Mouse (Mus musculus) limb, embryonic 13.5 days (tissue): Measurements from ENCODE around the gene Mfn2. TPM values are rescaled to one million over a fixed set of nuclear protein-coding genes. Genes with fewer than 3 reads are reported as not detected.
"Not testable (repeated sequence)": the region's sequence is repeated elsewhere in the genome, so short reads cannot be mapped to it uniquely, and the experiment has no call there.

Source experiments
- ATAC-seq: fragments of 200-750 bp; cut with Nextera tagmentation; 2 replicates; pipeline ENCODE4 v1.8.0; 2017; ENCODE audit warnings: low read depth, moderate number of reproducible peaks, moderate TSS enrichment; ENCODE audit not compliant: low FRiP score
- H3K27ac ChIP-seq: fragments of 300-500 bp; sonication (generic); 2 replicates; pipeline ENCODE4 v1.5.1; 2015; ENCODE audit warnings: inconsistent platforms, mild to moderate bottlenecking, moderate library complexity
- H3K27me3 ChIP-seq: fragments of 300-500 bp; sonication (generic); 2 replicates; pipeline ENCODE4 v1.6.1; 2015; ENCODE audit warnings: mild to moderate bottlenecking, inconsistent platforms
- H3K36me3 ChIP-seq: fragments of 300-500 bp; sonication (generic); 2 replicates; pipeline ENCODE4 v1.6.1; 2015; ENCODE audit warnings: inconsistent platforms, mild to moderate bottlenecking, moderate library complexity
- H3K4me1 ChIP-seq: fragments of 300-500 bp; sonication (generic); 2 replicates; pipeline ENCODE4 v1.6.1; 2015; ENCODE audit warnings: inconsistent platforms
- H3K4me2 ChIP-seq: fragments of 300-500 bp; sonication (generic); replicated peaks from 2 replicates; pipeline ENCODE4 v1.6.1; 2015; ENCODE audit warnings: inconsistent platforms, mild to moderate bottlenecking, moderate library complexity
- H3K4me3 ChIP-seq: fragments of 300-500 bp; sonication (generic); 2 replicates; pipeline ENCODE4 v1.5.1; 2015; ENCODE audit warnings: moderate library complexity, mild to moderate bottlenecking, inconsistent platforms
- H3K9ac ChIP-seq: fragments of 300-500 bp; sonication (generic); 2 replicates; pipeline ENCODE4 v1.6.1; 2015; ENCODE audit warnings: mild to moderate bottlenecking, inconsistent platforms
- H3K9me3 ChIP-seq: fragments of 300-500 bp; sonication (generic); 2 replicates; pipeline ENCODE4 v1.6.1; 2016; ENCODE audit warnings: inconsistent platforms
- WGBS: fragments of 180-500 bp; shearing (Covaris S2); methylation state at CpG from one replicate; pipeline ENCODE4 v1.1.7; 2015; 5-methylcytosine and 5-hydroxymethylcytosine counted together
- polyA plus RNA-seq: library from polyadenylated mRNA; unstranded; fragments of >200 nt; fragmentation: Nextera tagmentation; extraction: Ambion mirVana; gene quantifications from 2 replicates; pipeline ENCODE4 v1.2.1, GENCODE M21; 2015

Mfn2 gene
- polyA plus RNA-seq, 1 experiment from 2014 or later = 37.8 TPM

DNA sequence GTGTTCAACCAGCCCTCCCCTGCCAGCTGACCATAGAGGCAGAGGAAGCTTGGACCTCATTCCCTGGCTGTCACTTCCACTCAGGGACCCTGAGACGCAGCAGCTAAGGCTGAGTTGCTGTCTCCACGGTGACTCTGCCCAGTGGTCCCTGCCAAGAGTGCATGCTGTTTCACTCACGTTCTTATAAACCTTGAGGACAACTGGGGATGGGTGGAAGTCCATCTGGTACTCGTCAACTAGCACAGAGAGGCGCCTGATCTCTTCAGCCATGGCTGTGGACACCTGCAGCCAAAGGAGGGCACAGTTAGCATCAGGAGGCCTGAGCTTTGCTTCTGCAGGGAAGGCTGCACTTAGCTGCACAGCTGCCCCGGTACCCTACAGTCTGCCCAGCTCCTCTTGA is 21.5 kb downstream of the Mfn2 start:
- H3K9me3 ChIP-seq = no peaks in the 10 kb centered on the region
- no peak for ATAC-seq
- WGBS = 76% methylated on average over 6 of the region's 6 CpGs

GRCm38 (mm10) chr4:147881792-147882191 is 22.7 kb downstream of the Mfn2 start:
- no peak for ATAC-seq
- no peak overlapping the region for H3K4me2 ChIP-seq
- H3K9me3 ChIP-seq = no peaks in the 10 kb centered on the region
- H3K9ac ChIP-seq = no peak overlapping the region
- H3K27ac ChIP-seq = no peak overlapping the region
- H3K27me3 ChIP-seq = no peaks in the 10 kb centered on the region
- no peaks in the 10 kb centered on the region for H3K4me1 ChIP-seq
- 93% methylated on average over 7 of the region's 7 CpGs for WGBS
- peaks cover 92% of the 10 kb centered on the region for H3K36me3 ChIP-seq
- H3K4me3 ChIP-seq = no peak overlapping the region

More for the DNA sequence above, 21.5 kb downstream of the Mfn2 start:
- peaks cover 95% of the 10 kb centered on the region for H3K36me3 ChIP-seq
- H3K27ac ChIP-seq = no peak overlapping the region
- H3K27me3 ChIP-seq = no peaks in the 10 kb centered on the region
- no peak overlapping the region for H3K4me2 ChIP-seq
- no peak overlapping the region for H3K4me3 ChIP-seq
- no peaks in the 10 kb centered on the region for H3K4me1 ChIP-seq
- no peak overlapping the region for H3K9ac ChIP-seq

DNA sequence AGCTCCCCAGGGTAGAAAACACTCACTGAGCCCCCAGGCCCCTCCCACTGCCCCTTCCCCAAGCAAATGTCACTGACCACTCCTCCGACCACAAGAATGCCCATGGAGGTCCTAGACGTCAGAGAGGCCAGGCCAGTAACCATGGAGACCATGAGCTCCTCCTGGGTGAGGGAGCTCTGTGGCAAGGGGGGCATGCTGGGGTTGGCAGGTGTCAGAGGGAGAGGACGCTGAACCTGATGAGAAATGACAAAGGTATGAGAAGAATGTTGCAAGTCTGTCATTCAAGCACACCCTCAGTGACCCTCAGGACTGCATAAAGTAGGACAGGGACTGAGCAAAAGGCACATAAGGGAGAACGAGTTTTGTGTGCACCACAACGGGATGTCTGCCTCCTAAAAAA is 24.6 kb downstream of the Mfn2 start:
- no peak overlapping the region for H3K4me2 ChIP-seq
- 68% methylated on average over 5 of the region's 5 CpGs for WGBS
- H3K9me3 ChIP-seq = no peaks in the 10 kb centered on the region
- no peak overlapping the region for H3K9ac ChIP-seq
- H3K27ac ChIP-seq = no peak overlapping the region
- no peaks in the 10 kb centered on the region for H3K4me1 ChIP-seq
- H3K27me3 ChIP-seq = no peaks in the 10 kb centered on the region
- no peak for ATAC-seq
- H3K36me3 ChIP-seq = peaks cover 92% of the 10 kb centered on the region
- no peak overlapping the region for H3K4me3 ChIP-seq

- WGBS = 83% methylated on average over 2 of the region's 2 CpGs
- no peak for ATAC-seq
- no peak overlapping the region for H3K9ac ChIP-seq
- no peaks in the 10 kb centered on the region for H3K27me3 ChIP-seq
- no peaks in the 10 kb centered on the region for H3K9me3 ChIP-seq
- no peak overlapping the region for H3K4me3 ChIP-seq
- H3K4me2 ChIP-seq = no peak overlapping the region
- peaks cover 93% of the 10 kb centered on the region for H3K36me3 ChIP-seq
- no peaks in the 10 kb centered on the region for H3K4me1 ChIP-seq
- H3K27ac ChIP-seq = no peak overlapping the region
Measured at GRCm38 (mm10) chr4:147879456-147879855, 25.0 kb downstream of the Mfn2 start.

- no peak for ATAC-seq
- H3K27ac ChIP-seq = no peak overlapping the region
- no peaks in the 10 kb centered on the region for H3K27me3 ChIP-seq
- H3K36me3 ChIP-seq = peaks cover 94% of the 10 kb centered on the region
- 97% methylated on average over 9 of the region's 9 CpGs for WGBS
- no peak overlapping the region for H3K4me2 ChIP-seq
- no peak overlapping the region for H3K9ac ChIP-seq
- no peaks in the 10 kb centered on the region for H3K9me3 ChIP-seq
- no peak overlapping the region for H3K4me3 ChIP-seq
- no peaks in the 10 kb centered on the region for H3K4me1 ChIP-seq
Measured at GRCm38 (mm10) chr4:147878537-147878936, 26.0 kb downstream of the Mfn2 start.

GRCm38 (mm10) chr4:147875852-147876575 is 28.5 kb downstream of the Mfn2 start:
- Histone ChIP-seq H3K4me2 (no peak overlapping the region), H3K27ac (no peak overlapping the region), H3K9me3 (no peaks in the 10 kb centered on the region), H3K4me1 (no peaks in the 10 kb centered on the region), H3K36me3 (peaks cover 92% of the 10 kb centered on the region), H3K4me3 (no peak overlapping the region), H3K27me3 (no peaks in the 10 kb centered on the region), H3K9ac (no peak overlapping the region)
- WGBS = 87% methylated on average over 4 of the region's 4 CpGs
- no peak for ATAC-seq

DNA sequence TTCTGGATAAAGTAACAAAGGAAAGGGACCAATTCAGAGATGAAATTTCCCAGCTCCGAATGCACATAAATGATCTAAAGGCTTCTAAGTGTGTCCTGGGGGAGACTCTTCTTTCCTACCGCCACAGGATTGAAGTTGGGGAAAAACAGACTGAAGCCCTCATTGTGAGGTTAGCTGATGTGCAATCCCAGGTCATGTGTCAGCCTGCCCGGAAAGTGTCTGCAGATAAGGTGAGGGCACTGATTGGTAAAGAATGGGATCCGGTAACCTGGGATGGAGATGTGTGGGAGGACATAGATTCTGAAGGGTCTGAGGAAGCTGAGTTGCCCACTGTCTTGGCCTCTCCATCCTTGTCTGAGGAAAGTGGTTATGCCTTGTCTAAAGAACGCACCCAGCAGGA is 35.3 kb downstream of the Mfn2 start:
- Histone ChIP-seq H3K36me3 (peaks cover 48% of the 10 kb centered on the region), H3K4me2 (peak overlapping the region; percentile 90), H3K9me3 (no peaks in the 10 kb centered on the region; the same call in 1 of the 2 replicates), H3K4me3 (peak overlapping the region; percentile 63), H3K27ac (0 out of 2 replicates have a peak overlapping the region, but pooled peaks have one; percentile 17), H3K9ac (peak overlapping the region; percentile 78), H3K27me3 (no peaks in the 10 kb centered on the region), H3K4me1 (peaks cover 23% of the 10 kb centered on the region)
- WGBS = 19% methylated on average over 5 of the region's 5 CpGs
- no peak for ATAC-seq

DNA sequence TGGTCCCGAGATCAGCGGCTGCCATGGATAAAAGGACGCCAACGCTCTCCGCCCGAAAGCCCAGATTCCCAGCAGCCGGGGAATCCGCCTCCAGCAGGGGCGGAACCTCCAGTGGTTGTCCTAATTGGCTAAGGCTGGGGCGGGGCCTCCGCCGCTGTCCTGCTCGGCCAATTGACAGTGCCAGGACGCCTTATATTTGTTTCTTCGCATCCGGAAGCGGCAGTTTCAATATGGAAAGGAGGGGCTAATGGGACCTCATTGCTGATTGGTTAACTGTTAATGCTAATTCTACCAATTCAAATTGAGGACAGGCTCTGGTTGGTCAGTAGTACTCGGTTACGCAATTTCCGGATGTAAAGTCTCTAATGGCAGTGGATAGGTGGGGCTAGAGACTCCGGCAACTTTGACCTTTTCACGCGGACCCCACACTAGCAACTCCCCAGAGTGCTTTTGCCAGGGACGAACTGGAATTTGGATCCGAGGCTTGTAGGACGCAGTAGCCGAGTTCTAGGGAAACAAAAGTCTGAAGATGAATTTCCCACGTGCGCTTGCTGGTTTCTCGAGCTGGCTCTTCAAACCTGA is 36.0 kb downstream of the Mfn2 start, which contains the start of the genes Miip and Fv1:
Gene Miip, minus strand, starts transcription at position 367 of the 582 bp plus-strand sequence.
Gene Fv1, plus strand, starts transcription at position 530 of the 582 bp plus-strand sequence.
- Histone ChIP-seq H3K4me1 (peaks cover 23% of the 10 kb centered on the region), H3K27me3 (no peaks in the 10 kb centered on the region), H3K36me3 (peaks cover 46% of the 10 kb centered on the region), H3K27ac (peak within 1 kb of the TSS; percentile 40; the same call in 1 of the 2 replicates), H3K4me3 (peak within 1 kb of the TSS; percentile 63), H3K9me3 (no peaks in the 10 kb centered on the region; the same call in 1 of the 2 replicates), H3K4me2 (peak within 1 kb of the TSS; percentile 90), H3K9ac (peak within 1 kb of the TSS; percentile 78)
- ATAC-seq = peak; percentile 98
- WGBS = under 1% methylated on average over 30 of the region's 30 CpGs

GRCm38 (mm10) chr4:147867563-147868449 is 36.7 kb downstream of the Mfn2 start:
- Histone ChIP-seq H3K4me1 (peaks cover 23% of the 10 kb centered on the region), H3K36me3 (peaks cover 46% of the 10 kb centered on the region), H3K27ac (peak overlapping the region; percentile 40; the same call in 1 of the 2 replicates), H3K9me3 (no peaks in the 10 kb centered on the region; the same call in 1 of the 2 replicates), H3K4me3 (peak overlapping the region; percentile 63), H3K4me2 (peak overlapping the region; percentile 66), H3K27me3 (no peaks in the 10 kb centered on the region), H3K9ac (peak overlapping the region; percentile 76)
- 5% methylated on average over 22 of the region's 22 CpGs for WGBS
- ATAC-seq = peak; percentile 63; the same call in 1 of the 2 replicates

DNA sequence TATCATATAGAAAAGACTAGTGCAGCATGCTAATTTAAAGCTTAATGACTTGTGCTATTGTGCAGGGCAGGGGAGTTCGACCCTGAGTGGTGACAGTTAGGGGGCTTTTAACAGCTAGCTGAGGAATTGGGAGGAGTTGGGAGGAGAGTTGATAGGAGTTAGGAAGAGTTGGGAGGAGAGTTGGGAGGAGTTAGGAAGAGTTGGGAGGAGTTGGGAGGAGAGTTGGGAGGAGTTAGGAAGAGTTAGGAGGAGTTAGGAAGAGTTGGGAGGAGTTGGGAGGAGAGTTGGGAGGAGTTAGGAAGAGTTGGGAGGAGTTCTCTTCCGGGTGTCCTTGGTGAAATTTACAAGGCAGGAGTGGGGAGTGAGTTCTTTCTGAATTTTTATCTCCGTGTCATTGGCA is 37.7 kb downstream of the Mfn2 start:
- H3K4me3 ChIP-seq = peak overlapping the region; percentile 63; the same call in 1 of the 2 replicates
- not testable (repeated sequence) for H3K27ac ChIP-seq, H3K9me3 ChIP-seq, ATAC-seq, H3K9ac ChIP-seq, H3K27me3 ChIP-seq
- 38% methylated on average over 3 of the region's 3 CpGs for WGBS
- H3K36me3 ChIP-seq = peaks cover 46% of the 10 kb centered on the region
- H3K4me2 ChIP-seq = peak overlapping the region; percentile 66
- H3K4me1 ChIP-seq = peaks cover 23% of the 10 kb centered on the region

DNA sequence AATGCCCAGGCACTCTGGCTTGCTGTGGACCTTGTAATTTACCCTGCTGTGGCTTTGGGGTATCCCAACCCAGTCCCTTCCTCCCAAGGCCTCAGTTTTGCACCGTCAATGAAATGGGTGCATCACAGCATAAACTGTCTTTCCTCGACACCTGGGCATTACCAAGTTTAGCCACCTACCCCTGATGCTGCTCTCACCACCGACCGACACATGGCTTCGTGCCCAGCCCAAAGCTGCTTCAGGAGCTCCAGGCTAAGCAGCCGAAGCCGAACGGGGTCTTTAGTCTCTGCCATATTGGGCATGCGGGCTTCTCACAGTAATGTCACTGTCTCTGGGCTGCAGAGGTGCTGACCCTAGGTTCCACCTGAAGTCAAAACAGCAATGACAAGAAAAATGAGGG is 38.4 kb downstream of the Mfn2 start:
- Histone ChIP-seq H3K27ac (no peak overlapping the region), H3K36me3 (peaks cover 49% of the 10 kb centered on the region), H3K9ac (no peak overlapping the region), H3K4me2 (no peak overlapping the region), H3K4me1 (peaks cover 23% of the 10 kb centered on the region), H3K4me3 (no peak overlapping the region), H3K27me3 (no peaks in the 10 kb centered on the region), H3K9me3 (no peaks in the 10 kb centered on the region; the same call in 1 of the 2 replicates)
- no peak for ATAC-seq
- 96% methylated on average over 9 of the region's 9 CpGs for WGBS
